Mouse (Mus musculus) kidney, adult 2 months (tissue): ENCODE data around the gene Nudt3.

Experiments
- CTCF ChIP-seq: fragments of 200-500 bp; conservative IDR thresholded peaks from 2 replicates; pipeline ENCODE4 v1.5.1; 2011; ENCODE audit warnings: low read depth, mild to moderate bottlenecking, control low read depth, low read length, moderate library complexity, mixed read lengths; ENCODE audit not compliant: insufficient read depth, insufficient read length
- POLR2A ChIP-seq: fragments of 200-500 bp; IDR thresholded peaks from one replicate; pipeline ENCODE4 v1.6.1; 2011; ENCODE audit warnings: low read depth, low read length, control low read depth

DNA sequence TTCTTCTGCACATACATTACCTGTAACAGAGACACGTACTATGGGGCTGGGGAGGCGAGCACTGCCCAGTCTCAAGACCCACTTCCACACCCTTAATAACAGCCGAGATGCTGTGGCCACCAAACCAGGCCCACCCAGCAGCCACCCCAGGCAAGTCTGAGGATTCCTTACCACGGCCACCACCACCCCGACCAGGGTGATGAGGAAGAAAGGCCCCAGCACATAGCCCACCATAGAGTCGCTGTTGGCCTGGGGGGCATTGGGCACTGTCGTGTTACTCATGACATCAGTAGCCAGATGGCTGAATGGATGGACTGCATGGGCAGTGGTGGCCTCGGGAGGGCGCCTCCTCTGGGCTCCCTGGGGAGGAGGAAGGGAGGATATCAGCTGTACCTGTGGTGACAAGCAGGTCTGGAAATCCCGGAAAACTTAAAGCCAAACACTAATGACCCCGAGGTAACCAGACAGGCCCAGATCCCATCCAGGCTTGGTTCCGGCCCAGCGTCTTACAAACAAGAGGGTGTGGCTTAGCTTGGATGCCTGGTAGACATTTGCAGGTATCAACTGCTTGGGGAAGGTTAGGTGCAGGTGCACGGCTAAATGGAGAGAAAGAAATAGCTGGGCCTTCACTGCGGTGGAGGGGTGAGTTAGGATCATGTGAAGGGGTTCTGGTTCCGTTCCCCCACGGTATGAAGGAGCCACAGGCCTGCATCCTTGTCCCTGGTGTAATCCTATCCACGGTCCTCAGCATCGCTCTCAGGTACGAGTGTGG is 58.7 kb downstream of the Nudt3 start:
- TF ChIP-seq POLR2A = no peak
- TF ChIP-seq CTCF = no peak
